Mouse (Mus musculus) A20 (cell line): ENCODE results near the gene Gpr142.
A peak's percentile ranks its signal among the peaks of the same experiment; 100 is the strongest.

ENCODE experiments used
- DNase-seq: peaks from one replicate; pipeline ENCODE4 v3.0.0-alpha.2; 2011; ENCODE audit warnings: low read depth, low spot score

Gene Gpr142

DNA sequence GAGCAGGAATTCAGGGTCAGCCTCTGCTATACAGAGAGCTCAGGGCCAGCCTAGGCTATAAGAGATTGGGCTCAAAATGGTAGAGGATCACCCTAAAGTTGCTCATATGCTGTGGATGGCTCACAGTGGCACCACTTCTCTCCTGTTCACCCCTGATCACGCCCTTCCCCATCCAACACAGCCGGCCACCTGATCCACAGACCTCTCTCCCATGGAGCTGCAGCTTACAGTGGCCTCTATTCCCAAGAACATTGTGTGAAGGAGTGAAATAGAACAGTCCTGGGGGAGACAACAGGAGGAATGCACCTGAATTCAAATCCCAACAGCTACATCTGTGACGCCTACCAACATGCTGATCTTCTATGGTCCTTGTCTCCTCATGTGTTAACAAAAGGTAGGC lies at the start of gene Gpr142:
TSS of gene Gpr142 (plus strand) at position 301 of the 400 bp plus-strand sequence.
- no peak for DNase-seq

DNA sequence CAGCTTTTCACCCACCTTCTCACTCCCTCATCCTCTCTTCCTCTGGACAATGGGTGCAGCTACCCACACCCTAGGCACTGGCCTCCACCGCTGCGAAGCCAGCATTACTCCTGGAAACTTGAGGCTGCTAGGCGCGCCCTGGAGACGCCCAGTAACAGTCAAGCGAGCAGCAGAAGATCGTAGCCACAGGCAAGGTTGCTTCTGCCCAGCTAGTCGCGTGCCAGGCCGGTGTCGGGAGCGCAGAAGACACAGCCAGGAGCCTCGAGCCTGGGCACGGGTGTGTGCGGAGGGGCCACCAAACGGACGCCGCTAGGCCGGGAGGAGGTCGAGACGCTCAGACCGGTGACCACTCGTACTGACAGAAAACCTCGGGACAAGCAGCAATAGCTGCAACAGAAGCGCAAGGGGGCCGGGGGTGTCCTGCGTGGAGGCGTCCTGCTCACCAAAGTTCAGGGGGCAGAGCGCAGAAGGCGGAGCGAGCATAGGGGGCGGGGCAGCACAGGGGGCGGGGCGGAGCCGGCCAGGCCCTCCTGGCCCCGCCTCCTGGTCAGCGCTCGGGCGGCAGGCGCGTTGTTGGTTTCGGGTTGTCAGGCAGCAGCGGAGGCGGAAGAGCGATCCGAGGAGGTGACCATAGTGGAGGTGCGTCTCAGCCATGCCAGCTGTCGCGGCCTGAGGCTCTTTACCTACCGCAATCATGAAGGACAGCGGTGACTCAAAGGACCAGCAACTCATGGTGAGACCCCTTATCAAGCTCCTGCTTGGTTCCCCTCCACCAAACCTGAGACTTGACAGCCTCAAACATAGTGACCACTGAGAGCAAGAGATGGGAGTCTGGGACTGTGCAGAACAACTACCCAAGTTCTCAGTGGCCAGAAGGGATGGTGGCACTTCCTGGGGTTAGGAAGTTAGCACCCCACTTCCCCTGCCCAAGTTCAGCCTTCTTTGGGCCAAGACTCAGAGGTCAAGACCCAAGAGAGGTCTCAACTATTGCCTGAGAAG lies 33.6 kb upstream of the Gpr142 start, which contains the start of gene Kif19a:
TSS of gene Kif19a (plus strand) at position 569 of the 999 bp plus-strand sequence.
- peak; percentile 89 for DNase-seq

DNA sequence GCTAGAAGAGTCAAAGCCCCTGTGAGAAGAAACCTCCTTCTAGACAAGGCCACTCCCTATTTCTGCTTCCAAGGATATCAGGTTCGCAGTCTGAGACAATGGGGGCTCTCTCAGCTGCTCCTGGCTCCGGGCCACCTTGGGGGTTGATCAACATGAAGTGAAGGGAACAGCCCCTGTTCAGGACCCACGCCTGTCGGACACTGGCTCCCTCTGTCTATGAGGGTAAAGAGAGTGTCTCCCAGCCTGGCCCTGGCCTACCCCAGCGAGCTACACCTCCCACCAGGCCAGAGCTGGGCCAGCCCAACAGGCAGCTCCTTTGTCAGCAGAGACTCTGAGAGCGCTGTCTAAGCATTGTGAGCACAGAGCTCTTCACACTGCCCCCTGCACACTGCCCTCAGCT lies 28.8 kb upstream of the Gpr142 start:
- no peak for DNase-seq

DNA sequence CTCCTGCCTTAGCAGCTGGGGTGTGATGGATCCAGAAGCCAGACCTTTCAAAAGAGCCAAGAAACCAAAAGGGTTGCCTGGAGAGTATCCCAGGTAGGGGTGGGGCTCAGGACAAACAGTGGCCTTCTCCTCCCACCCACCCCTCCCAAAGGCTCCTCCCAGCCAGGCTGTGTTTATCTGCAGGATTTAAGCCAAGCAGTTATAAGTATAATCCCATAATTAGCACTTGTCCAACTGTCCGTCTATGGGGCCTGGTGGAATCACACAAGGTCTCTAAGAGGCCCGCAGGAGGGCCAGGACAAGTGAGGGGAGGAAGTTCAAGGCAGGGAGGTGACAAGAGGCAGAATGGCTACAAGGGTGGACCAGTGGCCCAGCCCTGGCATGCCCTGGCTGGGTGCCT lies 26.8 kb upstream of the Gpr142 start:
- DNase-seq = no peak

DNA sequence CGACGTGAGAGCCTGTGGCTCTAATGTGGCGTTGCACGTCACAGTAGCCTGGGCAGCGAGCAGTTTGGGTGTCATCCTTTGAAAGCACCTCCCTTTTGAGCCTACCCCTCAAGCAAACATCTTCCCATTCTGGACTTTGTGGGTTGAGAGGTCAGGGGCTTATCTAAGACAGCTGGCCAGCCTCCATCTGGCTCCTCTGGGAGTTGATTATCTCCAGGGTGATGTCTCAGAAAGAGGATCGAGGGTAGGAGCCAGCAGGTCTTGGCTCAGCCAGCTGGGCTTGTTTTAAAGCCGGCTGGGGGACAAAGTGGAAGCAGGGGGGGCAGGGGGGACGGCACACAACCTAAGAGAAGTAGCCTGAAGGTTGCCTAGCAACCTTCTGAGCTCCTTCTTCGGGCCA lies 18.6 kb upstream of the Gpr142 start:
- no peak for DNase-seq

DNA sequence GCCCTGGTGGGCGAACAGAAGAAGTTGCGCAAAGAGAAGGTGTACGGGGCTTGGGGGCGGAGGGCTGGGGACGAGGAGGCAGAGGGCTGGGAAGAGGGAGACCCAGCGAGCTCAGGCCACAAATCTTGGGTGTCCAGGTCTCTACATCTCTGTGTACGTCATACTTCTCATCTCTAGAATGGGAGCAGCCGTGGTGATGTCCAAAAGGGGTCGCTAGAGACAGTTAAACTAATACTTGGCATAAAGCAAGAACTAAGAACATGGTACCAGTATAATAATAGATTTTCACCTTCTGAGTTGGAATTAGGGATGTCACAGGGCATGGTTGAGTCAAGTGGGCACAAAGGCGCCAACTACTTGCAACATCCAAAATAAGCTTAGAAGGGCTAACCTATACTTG lies 12.8 kb upstream of the Gpr142 start:
- no peak for DNase-seq

DNA sequence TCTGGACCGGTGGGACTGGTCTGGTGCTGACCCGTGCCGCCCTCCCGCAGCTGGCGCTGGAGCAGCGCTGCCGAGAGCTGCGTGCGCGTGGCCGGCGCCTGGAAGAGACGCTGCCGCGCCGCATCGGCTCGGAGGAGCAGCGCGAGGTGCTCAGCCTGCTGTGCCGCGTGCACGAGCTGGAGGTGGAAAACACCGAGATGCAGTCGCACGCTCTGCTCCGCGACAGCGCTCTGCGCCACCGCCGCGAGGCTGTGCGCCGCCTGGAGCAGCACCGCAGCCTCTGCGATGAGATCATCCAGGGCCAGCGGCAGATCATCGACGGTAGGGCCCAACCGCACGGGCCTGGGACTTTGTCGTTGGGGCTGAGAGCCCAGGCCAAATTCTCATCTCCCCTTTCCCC lies 12.4 kb upstream of the Gpr142 start:
- no peak for DNase-seq

DNA sequence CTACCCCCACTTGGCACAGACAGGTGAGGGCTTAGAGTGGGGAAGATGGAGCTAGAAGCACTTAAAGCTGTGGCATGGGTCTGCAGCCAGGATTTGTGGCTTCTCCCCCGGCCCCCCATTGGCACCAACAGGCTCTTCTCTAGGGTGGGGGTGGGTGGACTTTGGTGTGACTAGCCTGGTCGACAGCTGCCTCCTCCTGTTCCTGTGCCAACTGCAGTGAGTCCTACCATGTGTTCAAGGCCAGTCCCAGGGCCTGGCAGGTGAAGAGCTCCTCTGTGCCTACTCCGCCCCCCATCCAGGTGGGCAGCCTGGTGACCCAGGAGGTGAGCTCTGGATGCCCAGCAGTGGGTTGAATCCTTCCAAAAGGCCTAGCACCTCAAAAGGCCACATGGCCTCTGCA lies 11.1 kb upstream of the Gpr142 start:
- no peak for DNase-seq

DNA sequence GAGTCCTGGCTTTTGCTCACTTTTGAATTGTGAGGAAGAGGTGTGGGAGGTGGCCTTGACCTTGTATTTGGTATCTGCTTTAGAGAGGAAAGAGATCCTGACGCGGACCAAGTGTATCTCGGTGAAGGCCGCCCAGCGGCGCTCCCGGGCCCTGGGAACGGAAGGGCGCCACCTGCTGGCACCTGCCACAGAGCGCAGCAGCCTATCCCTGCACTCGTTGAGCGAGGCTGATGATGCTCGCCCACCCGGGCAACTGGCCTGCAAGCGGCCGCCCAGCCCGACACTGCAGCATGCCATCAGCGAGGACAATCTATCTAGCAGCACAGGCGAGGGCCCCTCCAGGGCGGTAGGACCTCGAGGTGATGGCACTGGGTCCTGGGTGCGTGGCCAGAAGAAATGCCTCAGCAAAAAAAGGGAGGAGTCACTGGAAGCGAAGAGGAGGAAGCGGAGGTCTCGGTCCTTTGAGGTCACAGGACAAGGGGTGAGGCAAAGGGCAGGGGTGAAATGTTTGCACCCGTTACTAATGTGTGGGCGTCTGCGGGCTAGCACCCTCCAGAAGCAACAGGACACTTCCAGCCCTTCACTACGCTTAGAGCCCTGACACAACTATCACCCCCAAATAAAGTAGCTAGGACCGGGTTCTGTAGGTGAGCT lies 9.5 kb upstream of the Gpr142 start:
- peak; percentile 87 for DNase-seq

DNA sequence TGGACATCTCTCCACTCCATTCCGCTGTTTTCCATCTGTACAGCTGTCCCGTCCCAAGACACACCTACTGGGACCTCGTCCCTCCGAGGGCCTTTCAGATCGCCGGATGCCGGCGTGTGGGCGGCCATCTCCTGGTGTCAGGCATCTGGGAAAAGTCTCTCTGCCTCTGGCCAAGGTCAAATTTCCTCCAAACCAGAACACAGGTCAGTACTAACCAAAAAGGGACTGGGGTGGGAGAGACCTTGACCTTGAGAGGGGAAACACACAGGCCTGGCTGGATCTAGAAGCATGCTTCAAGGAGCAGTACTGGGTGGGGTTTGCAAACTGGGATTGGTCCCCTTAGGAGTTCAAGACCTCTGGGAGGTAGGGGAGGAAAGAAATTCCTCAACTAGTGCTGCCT lies 9.0 kb upstream of the Gpr142 start:
- no peak for DNase-seq

DNA sequence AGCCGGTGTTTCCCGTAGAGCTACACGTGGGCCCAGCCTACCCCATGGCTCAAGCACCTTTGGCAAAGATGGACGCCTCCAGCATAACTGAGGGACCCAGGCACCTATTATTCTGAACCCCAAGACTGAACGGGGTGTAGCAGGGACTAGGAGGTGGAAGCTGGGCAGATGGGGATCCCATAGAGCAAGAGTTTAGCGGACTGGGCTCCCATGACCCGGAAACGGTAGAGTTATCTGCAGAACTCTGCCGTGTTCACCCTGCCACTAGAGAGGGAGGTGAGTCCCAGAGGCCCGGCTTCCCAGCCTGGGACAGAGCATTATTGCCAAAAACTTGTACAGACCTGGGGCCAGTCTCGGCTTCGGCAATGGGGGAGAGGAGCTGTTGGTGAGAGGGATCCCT lies 8.6 kb upstream of the Gpr142 start:
- no peak for DNase-seq

DNA sequence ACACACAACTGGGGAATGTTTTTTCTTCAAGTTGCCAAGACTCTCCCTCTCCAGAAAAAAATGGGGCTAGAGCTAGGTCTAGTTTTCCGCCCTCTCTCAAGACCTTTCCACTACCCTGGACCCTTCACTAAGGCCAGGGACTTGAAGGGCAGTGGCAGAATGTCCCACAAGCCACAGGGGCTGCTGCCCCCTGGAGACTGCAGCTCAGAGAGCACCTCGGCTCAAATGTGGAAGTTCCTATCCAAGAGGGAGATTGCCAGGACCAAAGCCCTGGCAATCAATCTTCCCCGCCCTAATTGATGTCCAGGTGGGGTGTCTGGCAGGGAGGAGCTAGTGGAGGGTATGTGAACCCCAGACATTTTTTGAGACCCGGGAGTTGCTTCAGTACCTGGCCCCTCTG lies 7.9 kb upstream of the Gpr142 start:
- no peak for DNase-seq

DNA sequence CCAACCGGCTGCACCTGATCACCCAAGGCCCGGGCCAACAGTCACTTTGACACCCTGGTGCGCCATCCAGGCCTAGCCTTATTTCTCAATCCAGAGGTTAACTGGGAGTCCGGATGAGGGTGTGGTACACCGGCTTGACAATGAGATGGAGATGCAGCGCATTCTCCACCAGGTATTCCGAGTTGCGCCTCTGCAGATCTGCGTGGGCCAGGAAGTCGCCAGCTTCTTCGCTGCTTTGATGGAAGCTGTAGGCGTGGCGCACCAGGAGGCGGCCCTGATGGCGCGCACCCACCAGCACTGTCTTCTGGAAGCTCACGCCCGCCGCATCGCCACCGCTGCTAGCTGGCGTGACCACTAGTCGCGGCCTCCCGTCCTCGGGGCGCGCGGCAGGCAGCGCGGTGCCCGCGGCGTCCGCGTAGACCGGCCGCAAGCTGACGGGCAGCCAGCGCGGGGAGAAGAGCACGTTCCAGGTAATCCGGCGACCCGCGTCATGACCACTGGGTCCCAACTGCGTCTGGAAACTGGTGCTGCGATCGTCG lies 7.3 kb upstream of the Gpr142 start:
- no peak for DNase-seq

DNA sequence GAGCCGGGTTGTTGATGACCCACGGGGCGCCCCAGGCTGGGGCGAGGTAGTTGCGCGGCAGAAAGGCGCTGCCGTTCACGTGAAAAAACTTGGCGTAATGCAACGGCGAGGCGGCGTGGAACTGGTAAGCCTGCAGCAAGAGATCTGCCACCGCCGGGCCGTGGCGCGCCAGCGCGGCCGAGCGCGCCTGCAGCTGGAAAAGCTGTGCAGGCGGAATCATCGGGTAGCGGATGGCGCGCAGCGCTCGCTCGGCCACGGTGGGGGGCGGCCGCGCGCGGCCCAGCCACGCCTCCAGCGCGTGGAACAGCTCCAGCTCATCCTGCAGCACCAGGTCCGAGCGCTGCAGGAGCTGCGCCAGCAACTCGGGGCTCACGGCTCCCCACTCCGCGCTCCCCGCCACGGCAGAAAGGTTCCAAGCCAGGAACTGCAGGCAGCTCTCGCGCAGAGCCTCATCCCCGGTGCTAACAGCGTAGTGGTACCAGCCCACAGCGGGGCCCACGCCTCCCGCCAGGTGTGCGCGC lies 6.8 kb upstream of the Gpr142 start:
- DNase-seq = no peak

DNA sequence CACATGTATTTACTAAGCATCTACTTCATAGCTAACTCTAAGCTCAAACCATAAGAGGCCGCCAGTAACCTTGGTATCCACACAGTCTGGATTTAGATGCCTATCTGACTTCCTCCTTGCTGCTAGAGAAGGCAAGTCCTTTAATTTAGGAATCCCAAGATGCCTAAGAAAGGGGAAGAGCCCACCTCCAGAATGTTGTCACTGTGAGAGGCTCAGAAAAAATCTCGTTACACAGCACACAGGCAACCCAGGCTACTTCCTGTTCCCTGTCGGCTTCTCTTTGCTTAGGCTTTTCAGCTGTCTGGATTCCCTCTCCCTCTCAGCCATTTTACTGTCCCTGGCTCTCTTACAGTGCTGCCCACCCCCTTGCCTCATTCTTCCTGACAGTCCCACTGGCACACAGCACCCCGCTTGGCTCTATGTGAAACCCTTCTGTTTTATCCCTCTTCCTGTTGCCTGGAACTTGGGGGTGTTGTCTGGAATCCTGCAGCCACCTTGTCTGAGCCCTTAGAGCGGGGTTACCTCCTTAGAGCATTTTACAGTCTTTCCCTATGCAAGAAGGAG lies 5.7 kb upstream of the Gpr142 start:
- no peak for DNase-seq

DNA sequence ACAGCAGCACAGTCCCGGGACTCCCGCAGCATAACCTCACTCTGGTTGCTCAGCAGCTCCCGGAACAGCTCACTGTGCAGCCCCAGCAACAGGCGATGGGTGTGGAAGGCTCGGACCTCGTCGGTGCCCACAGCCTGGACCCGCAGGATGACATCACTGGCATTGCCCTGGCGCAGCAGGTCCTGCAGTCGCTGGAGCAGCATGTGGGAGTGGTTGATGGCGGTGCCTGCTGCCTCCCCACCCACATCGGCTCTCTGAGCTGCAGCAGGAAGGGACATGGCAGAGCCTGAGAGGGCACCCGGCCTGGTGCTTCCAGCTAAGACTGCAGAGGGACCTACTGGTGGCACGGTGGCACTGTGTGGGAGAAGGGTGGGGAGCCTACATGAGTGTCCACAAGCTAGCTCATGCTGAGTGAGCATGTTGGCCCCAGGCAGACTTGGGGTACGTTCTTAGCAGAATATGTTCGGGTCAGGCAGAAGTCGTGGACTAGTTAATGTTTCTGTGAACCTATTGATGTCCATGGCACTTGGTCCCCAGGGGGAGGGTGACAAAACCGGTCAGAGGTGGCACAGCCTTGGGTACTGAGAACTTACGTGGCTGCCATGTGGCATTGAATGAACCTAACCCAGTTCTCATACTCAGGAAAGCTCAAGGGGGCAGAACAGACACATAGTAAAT lies 4.7 kb upstream of the Gpr142 start:
- no peak for DNase-seq

DNA sequence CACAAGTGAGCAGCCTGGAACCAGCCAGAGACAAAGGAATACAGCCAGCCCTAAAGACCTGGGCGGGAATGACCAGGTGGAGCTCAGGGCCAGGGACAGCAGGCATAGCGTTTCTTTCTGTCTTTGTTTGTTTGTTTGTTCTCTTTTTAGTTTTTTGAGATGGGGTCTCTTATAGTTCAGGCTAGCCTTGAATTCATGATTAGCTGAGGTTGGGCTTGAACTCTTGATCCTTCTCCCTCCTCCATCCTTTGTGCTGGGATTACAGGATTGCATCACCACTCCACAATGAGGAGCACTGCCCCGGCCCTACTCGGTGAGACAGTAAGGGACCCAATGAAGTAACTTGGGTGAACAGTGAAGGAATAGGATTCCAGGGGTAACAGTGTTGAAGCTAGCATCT lies 4.0 kb upstream of the Gpr142 start:
- no peak for DNase-seq

DNA sequence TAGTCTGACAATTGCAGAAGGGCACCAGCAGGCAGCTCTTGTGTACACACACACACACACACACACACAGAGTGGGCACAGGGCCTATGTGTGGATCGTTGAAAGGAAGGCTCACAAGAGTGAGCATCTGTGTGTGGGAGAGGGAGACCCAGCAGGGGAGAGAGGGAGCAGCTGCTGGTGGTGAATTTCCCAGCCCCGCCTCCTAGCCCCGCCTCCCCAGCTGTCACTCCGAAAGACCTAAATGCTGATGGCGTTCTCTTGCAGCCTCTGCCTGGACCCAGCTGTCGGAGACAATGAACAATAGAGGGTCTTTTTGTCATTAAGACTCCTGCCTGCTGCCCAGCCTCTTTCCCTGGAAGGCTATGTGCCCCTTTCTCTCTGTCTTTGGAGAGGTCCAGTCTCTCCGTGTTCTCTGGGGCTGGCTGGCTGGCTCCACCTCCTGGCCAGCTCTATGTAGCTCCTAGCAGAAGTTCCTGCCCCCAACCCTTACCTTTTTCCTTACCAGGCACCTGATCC lies 3.4 kb upstream of the Gpr142 start:
- DNase-seq = peak; percentile 70

DNA sequence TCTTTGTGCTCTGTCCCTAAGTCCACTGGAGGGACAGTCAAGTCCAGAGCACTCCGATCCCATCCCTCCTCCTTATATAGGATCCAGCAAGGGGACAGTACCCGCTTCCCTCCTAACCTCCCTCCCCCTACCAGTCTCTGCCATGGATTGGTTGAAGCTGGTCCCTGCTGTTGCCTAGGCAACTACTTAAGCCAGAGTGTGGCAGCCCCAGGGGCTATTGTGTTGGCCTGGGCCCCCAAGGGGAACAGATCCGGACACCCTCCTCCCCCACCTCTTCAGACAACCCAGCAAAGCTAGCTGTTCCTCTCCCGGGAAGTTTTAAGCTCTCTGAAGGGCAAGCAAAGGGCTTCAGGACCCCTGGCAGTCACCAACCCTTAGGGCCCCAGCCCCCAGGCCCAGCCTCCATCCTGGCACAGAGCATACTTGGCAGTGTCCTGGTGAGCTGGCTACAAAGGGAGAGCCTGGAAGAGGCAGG lies 2.8 kb upstream of the Gpr142 start, which contains the start of gene Btbd17:
TSS of gene Btbd17 (minus strand) at position 98 of the 475 bp plus-strand sequence.
- DNase-seq = no peak

DNA sequence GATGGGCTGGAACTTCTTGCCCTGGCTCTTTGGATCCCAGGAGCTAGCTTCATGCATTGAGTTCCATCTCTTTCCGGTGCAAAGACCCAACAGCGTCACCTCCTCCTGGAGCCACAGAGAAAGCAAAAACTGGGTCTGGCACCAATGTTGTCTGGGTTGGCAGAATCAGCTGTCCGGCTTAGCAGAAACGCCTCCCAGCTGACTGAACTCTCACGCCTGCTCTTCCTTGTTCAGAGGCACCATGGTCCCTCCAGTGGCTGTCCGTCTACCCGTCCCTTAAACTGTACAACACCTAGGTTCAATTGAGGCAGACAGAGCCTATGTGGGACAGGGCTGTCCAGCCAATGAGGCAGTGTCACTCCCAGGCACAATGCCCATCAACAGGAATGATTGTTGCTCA lies 1.5 kb upstream of the Gpr142 start:
- no peak for DNase-seq

DNA sequence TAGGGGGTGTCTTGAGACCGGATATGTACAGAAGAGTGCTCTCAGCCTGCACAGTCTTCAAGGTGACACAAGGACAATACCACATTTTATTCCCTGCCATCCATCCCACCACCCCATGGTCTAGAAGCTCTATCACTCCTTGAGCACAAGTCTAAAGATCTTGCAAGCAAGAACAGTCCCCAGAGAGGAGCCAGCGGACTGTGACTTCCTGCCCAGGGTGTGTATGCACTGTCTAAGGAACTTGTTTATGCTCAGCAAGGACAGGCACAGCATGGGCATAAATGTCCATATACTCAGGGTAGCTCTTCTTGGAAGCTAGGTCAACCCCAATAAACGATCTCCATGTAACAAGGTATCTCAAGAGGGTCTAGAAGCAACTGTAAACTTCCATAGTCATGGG lies 743 bp upstream of the Gpr142 start:
- DNase-seq = peak; percentile 60
